Mouse (Mus musculus): ENCODE data around the gene Gm14327.
"Not testable (repeated sequence)": the region's sequence is repeated elsewhere in the genome, so short reads cannot be mapped to it uniquely, and the experiment has no call there.

Gm14327 gene

GRCm38 (mm10) chr2:177897046-177897578 is at the start of gene Gm14327:
Gene Gm14327, plus strand, starts transcription at chr2:177897096.
- not testable (repeated sequence) for DNase-seq (ENCODE audit: low read depth, low spot score)

- not testable (repeated sequence) for DNase-seq (ENCODE audit: low read depth, low spot score)
Observed at GRCm38 (mm10) chr2:177862254-177862653, 34.6 kb upstream of the Gm14327 start.

GRCm38 (mm10) chr2:177887743-177888142 is 9.2 kb upstream of the Gm14327 start:
- DNase-seq (ENCODE audit: low read depth, low spot score): not testable (repeated sequence)

GRCm38 (mm10) chr2:177898171-177898570 is 1.3 kb downstream of the Gm14327 start:
- DNase-seq (ENCODE audit: low read depth, low spot score): not testable (repeated sequence)

GRCm38 (mm10) chr2:177903276-177903675 is 6.4 kb downstream of the Gm14327 start:
- not testable (repeated sequence) for DNase-seq (ENCODE audit: low read depth, low spot score)

- DNase-seq (ENCODE audit: low read depth, low spot score): peak; percentile 22
Observed at GRCm38 (mm10) chr2:177925563-177926103, 28.7 kb downstream of the Gm14327 start, which contains the start of gene Zfp972. Gene Zfp972, minus strand, starts transcription at chr2:177925613.
